Mouse (Mus musculus): ENCODE measurements around the gene Sept5. TPM values are rescaled to one million over a fixed set of nuclear protein-coding genes. Genes with fewer than 3 reads are reported as not detected.

The Sept5 gene
- polyA plus RNA-seq, 1 experiment from 2014 or later: 22.9 TPM

GRCm38 (mm10) chr16:18604267-18604701, 25.5 kb downstream of the Sept5 start:
- ATAC-seq (ENCODE audit: insufficient read depth, low FRiP score, low read depth): peak; percentile 23; the same call in 1 of the 2 replicates
- H3K9me3 ChIP-seq: no peaks in the 10 kb centered on the region
- no peak overlapping the region for H3K4me2 ChIP-seq
- H3K27ac ChIP-seq: no peak overlapping the region
- H3K36me3 ChIP-seq: no peaks in the 10 kb centered on the region
- WGBS: 45% methylated on average over 8 of the region's 8 CpGs
- peaks cover 30% of the 10 kb centered on the region for H3K4me1 ChIP-seq
- H3K9ac ChIP-seq: no peak overlapping the region
- no peak overlapping the region for H3K4me3 ChIP-seq (replicated peaks)
- H3K27me3 ChIP-seq (replicated peaks): no peaks in the 10 kb centered on the region

GRCm38 (mm10) chr16:18601447-18601846, 28.3 kb downstream of the Sept5 start:
- WGBS: 51% methylated on average over 7 of the region's 7 CpGs
- Histone ChIP-seq H3K9me3 (no peaks in the 10 kb centered on the region), H3K4me3 (replicated peaks) (no peak overlapping the region), H3K27me3 (replicated peaks) (no peaks in the 10 kb centered on the region), H3K27ac (no peak overlapping the region), H3K36me3 (no peaks in the 10 kb centered on the region), H3K4me2 (no peak overlapping the region), H3K4me1 (peaks cover 20% of the 10 kb centered on the region; the same call in 1 of the 2 replicates), H3K9ac (no peak overlapping the region)
- no peak for ATAC-seq (ENCODE audit: insufficient read depth, low FRiP score, low read depth)

GRCm38 (mm10) chr16:18598006-18598405, 31.7 kb downstream of the Sept5 start:
- H3K4me3 ChIP-seq (replicated peaks): no peak overlapping the region
- H3K9ac ChIP-seq: no peak overlapping the region
- no peak overlapping the region for H3K27ac ChIP-seq
- 65% methylated on average over 3 of the region's 3 CpGs for WGBS
- H3K27me3 ChIP-seq (replicated peaks): peaks cover 7% of the 10 kb centered on the region; the same call in 1 of the 2 replicates
- ATAC-seq (ENCODE audit: insufficient read depth, low FRiP score, low read depth): no peak
- no peaks in the 10 kb centered on the region for H3K36me3 ChIP-seq
- H3K4me2 ChIP-seq: no peak overlapping the region
- no peaks in the 10 kb centered on the region for H3K9me3 ChIP-seq
- H3K4me1 ChIP-seq: peaks cover 4% of the 10 kb centered on the region; the same call in 1 of the 2 replicates

- Histone ChIP-seq H3K27ac (no peak overlapping the region), H3K9me3 (no peaks in the 10 kb centered on the region)
- WGBS: 33% methylated on average over 5 of the region's 5 CpGs
Measured at GRCm38 (mm10) chr16:18596255-18596654, 33.5 kb downstream of the Sept5 start.

GRCm38 (mm10) chr16:18593930-18594329, 35.8 kb downstream of the Sept5 start:
- Histone ChIP-seq H3K9ac (no peak overlapping the region), H3K36me3 (no peaks in the 10 kb centered on the region), H3K4me2 (no peak overlapping the region), H3K27ac (no peak overlapping the region), H3K27me3 (replicated peaks) (peaks cover 42% of the 10 kb centered on the region), H3K4me3 (replicated peaks) (no peak overlapping the region), H3K4me1 (peaks cover 19% of the 10 kb centered on the region), H3K9me3 (no peaks in the 10 kb centered on the region)
- WGBS: 71% methylated on average over 2 of the region's 2 CpGs
- no peak for ATAC-seq (ENCODE audit: insufficient read depth, low FRiP score, low read depth)

More at GRCm38 (mm10) chr16:18596255-18596654, 33.5 kb downstream of the Sept5 start:
- H3K9ac ChIP-seq: no peak overlapping the region
- no peak overlapping the region for H3K4me2 ChIP-seq
- ATAC-seq (ENCODE audit: insufficient read depth, low FRiP score, low read depth): no peak
- H3K36me3 ChIP-seq: no peaks in the 10 kb centered on the region
- H3K4me1 ChIP-seq: peaks cover 7% of the 10 kb centered on the region
- peaks cover 21% of the 10 kb centered on the region for H3K27me3 ChIP-seq (replicated peaks)
- H3K4me3 ChIP-seq (replicated peaks): no peak overlapping the region

- peak overlapping the region; percentile 69 for H3K4me2 ChIP-seq
- H3K9ac ChIP-seq: no peak overlapping the region; the same call in 1 of the 2 replicates
- no peaks in the 10 kb centered on the region for H3K36me3 ChIP-seq
- WGBS: 4% methylated on average over 59 of the region's 59 CpGs
- H3K9me3 ChIP-seq: no peaks in the 10 kb centered on the region
- ATAC-seq (ENCODE audit: insufficient read depth, low FRiP score, low read depth): no peak
- peaks cover 68% of the 10 kb centered on the region for H3K27me3 ChIP-seq (replicated peaks)
- H3K4me3 ChIP-seq (replicated peaks): peak overlapping the region; percentile 33
- H3K4me1 ChIP-seq: peaks cover 39% of the 10 kb centered on the region
- no peak overlapping the region for H3K27ac ChIP-seq
Measured at GRCm38 (mm10) chr16:18591047-18592018, 38.4 kb downstream of the Sept5 start.

- Histone ChIP-seq H3K9ac (peak within 1 kb of the TSS; percentile 9; the same call in 1 of the 2 replicates), H3K4me1 (peaks cover 42% of the 10 kb centered on the region), H3K9me3 (no peaks in the 10 kb centered on the region), H3K27me3 (replicated peaks) (peaks cover 80% of the 10 kb centered on the region), H3K4me2 (peak within 1 kb of the TSS; percentile 69), H3K4me3 (replicated peaks) (peak within 1 kb of the TSS; percentile 36), H3K36me3 (no peaks in the 10 kb centered on the region), H3K27ac (no peak within 1 kb of the TSS)
- 5% methylated on average over 48 of the region's 48 CpGs for WGBS
- peak; percentile 12; the same call in 1 of the 2 replicates for ATAC-seq (ENCODE audit: insufficient read depth, low FRiP score, low read depth)
Measured at GRCm38 (mm10) chr16:18589804-18590790, 39.7 kb downstream of the Sept5 start, which contains the start of gene Tbx1. Gene Tbx1, minus strand, starts transcription at chr16:18590671.

- Histone ChIP-seq H3K9ac (no peak overlapping the region), H3K4me1 (peaks cover 42% of the 10 kb centered on the region), H3K9me3 (no peaks in the 10 kb centered on the region), H3K36me3 (no peaks in the 10 kb centered on the region), H3K27ac (no peak overlapping the region), H3K27me3 (replicated peaks) (peaks cover 89% of the 10 kb centered on the region), H3K4me3 (replicated peaks) (no peak overlapping the region; the same call in 1 of the 2 replicates), H3K4me2 (no peak overlapping the region)
- 59% methylated on average over 9 of the region's 9 CpGs for WGBS
- no peak for ATAC-seq (ENCODE audit: insufficient read depth, low FRiP score, low read depth)
Measured at GRCm38 (mm10) chr16:18589080-18589621, 40.6 kb downstream of the Sept5 start.

- peaks cover 42% of the 10 kb centered on the region for H3K4me1 ChIP-seq
- ATAC-seq (ENCODE audit: insufficient read depth, low FRiP score, low read depth): no peak
- H3K4me3 ChIP-seq (replicated peaks): no peak overlapping the region; the same call in 1 of the 2 replicates
- 23% methylated on average over 28 of the region's 31 CpGs for WGBS
- no peaks in the 10 kb centered on the region for H3K36me3 ChIP-seq
- H3K27me3 ChIP-seq (replicated peaks): peaks cover 94% of the 10 kb centered on the region
- H3K9ac ChIP-seq: no peak overlapping the region
- no peak overlapping the region for H3K4me2 ChIP-seq
- H3K27ac ChIP-seq: no peak overlapping the region
- H3K9me3 ChIP-seq: no peaks in the 10 kb centered on the region
Measured at GRCm38 (mm10) chr16:18588738-18589055, 41.1 kb downstream of the Sept5 start.

- ATAC-seq (ENCODE audit: insufficient read depth, low FRiP score, low read depth): 0 out of 2 replicates have a peak, but pooled peaks have one; percentile 16
- no peaks in the 10 kb centered on the region for H3K36me3 ChIP-seq
- H3K4me1 ChIP-seq: peaks cover 42% of the 10 kb centered on the region
- no peaks in the 10 kb centered on the region for H3K9me3 ChIP-seq
- WGBS: 4% methylated on average over 57 of the region's 57 CpGs
- H3K4me3 ChIP-seq (replicated peaks): peak overlapping the region; percentile 23
- H3K4me2 ChIP-seq: peak overlapping the region; percentile 44
- H3K9ac ChIP-seq: no peak overlapping the region
- peaks cover 94% of the 10 kb centered on the region for H3K27me3 ChIP-seq (replicated peaks)
- no peak overlapping the region for H3K27ac ChIP-seq
Measured at GRCm38 (mm10) chr16:18587847-18588737, 41.7 kb downstream of the Sept5 start.

Measured in stomach, embryonic 15.5 days (tissue).